Mouse (Mus musculus) hindbrain, embryonic 12.5 days (tissue): ENCODE results near the gene Tctn1. TPM values are rescaled to one million over a fixed set of nuclear protein-coding genes. Genes with fewer than 3 reads are reported as not detected.
"Not testable (repeated sequence)": the region's sequence is repeated elsewhere in the genome, so short reads cannot be mapped to it uniquely, and the experiment has no call there.

Source experiments
- ATAC-seq: fragments of 200-750 bp; cut with Nextera tagmentation; 2 replicates; pipeline ENCODE4 v1.8.0; 2017; ENCODE audit warnings: moderate TSS enrichment; ENCODE audit not compliant: low FRiP score
- H3K27ac ChIP-seq: fragments of 300-500 bp; sonication (generic); 2 replicates; pipeline ENCODE4 v1.5.1; 2016; ENCODE audit warnings: mild to moderate bottlenecking
- H3K27me3 ChIP-seq: fragments of 300-500 bp; sonication (generic); 2 replicates; pipeline ENCODE4 v1.6.1; 2016; ENCODE audit warnings: mild to moderate bottlenecking
- H3K36me3 ChIP-seq: fragments of 300-500 bp; sonication (generic); 2 replicates; pipeline ENCODE4 v1.6.1; 2016; ENCODE audit warnings: mild to moderate bottlenecking
- H3K4me1 ChIP-seq: fragments of 300-500 bp; sonication (generic); 2 replicates; pipeline ENCODE4 v1.6.1; 2016
- H3K4me2 ChIP-seq: fragments of 300-500 bp; sonication (generic); replicated peaks from 2 replicates; pipeline ENCODE4 v1.6.1; 2016; ENCODE audit warnings: mild to moderate bottlenecking
- H3K4me3 ChIP-seq: fragments of 300-500 bp; sonication (generic); 2 replicates; pipeline ENCODE4 v1.5.1; 2016; ENCODE audit warnings: mild to moderate bottlenecking
- H3K9ac ChIP-seq: fragments of 300-500 bp; sonication (generic); 2 replicates; pipeline ENCODE4 v1.6.1; 2016; ENCODE audit warnings: mild to moderate bottlenecking, moderate library complexity
- H3K9me3 ChIP-seq: fragments of 300-500 bp; sonication (generic); replicated peaks from 2 replicates; pipeline ENCODE4 v1.6.1; 2016; ENCODE audit warnings: mild to moderate bottlenecking
- WGBS: fragments of 180-500 bp; shearing (Covaris S2); methylation state at CpG from one replicate; pipeline ENCODE4 v1.1.7; 2016; 5-methylcytosine and 5-hydroxymethylcytosine counted together
- polyA plus RNA-seq: library from polyadenylated mRNA; unstranded; fragments of >200 nt; fragmentation: Nextera tagmentation; extraction: Ambion mirVana; gene quantifications from 2 replicates; pipeline ENCODE4 v1.2.1, GENCODE M21; 2016

Tctn1 gene
- polyA plus RNA-seq, 1 experiment from 2014 or later, result 7.7 TPM

DNA sequence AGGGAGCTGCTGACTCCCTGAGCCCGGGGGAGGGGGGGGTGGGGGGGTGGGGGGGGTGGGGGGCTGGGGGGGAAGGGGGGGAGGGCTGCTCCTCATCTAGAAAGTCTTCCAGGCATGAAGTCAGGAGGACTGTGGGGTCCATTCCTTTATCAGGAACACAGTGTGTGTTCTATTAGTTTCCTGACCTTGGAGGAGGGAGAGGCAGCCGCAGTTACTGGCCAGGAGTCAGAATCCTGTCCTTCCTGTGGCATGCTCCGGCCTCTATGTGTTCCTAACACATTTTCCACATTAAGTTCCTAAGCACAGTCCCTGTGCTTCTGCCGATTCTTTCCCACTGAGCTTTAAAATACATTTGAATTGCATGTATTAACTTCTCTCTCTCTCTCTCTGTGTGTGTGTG, 35.5 kb downstream of the Tctn1 start:
- H3K36me3 ChIP-seq, result no peaks in the 10 kb centered on the region
- no peaks in the 10 kb centered on the region for H3K9me3 ChIP-seq
- ATAC-seq, result no peak
- no peak overlapping the region for H3K27ac ChIP-seq
- H3K9ac ChIP-seq, result no peak overlapping the region
- no peaks in the 10 kb centered on the region for H3K27me3 ChIP-seq
- no peak overlapping the region for H3K4me3 ChIP-seq
- WGBS, result 60% methylated on average over 4 of the region's 4 CpGs
- no peak overlapping the region for H3K4me2 ChIP-seq
- H3K4me1 ChIP-seq, result 0 out of 2 replicates have a peak, but pooled peaks cover 2% of the 10 kb centered on the region

DNA sequence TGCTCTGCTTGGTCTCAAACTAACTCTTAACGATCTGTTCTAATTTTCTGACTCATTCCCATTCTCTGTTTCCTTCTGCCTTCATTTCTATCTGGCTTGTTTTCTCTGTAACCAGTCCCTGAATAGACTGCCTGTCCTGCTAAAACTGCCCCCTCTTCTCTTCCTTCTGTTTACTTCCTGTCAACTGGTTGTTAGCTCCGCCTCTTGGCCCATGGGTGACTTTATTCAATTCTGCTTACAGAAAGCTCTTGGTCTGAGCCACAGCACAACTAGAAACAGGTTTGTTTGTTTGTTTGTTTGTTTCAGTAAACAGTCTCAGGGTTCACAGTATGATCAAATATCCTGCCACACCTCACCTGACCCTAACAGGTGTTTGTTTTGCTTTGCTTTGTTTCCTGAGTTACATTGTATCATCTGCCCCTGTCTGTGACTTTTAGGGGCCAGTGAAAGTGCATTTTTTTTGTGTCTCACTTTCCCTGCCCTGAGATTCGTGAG, 35.9 kb downstream of the Tctn1 start:
- no peak overlapping the region for H3K9ac ChIP-seq
- H3K4me3 ChIP-seq, result no peak overlapping the region
- H3K27ac ChIP-seq, result no peak overlapping the region
- WGBS, result 80% methylated on average over 3 of the region's 3 CpGs
- H3K9me3 ChIP-seq, result no peaks in the 10 kb centered on the region
- no peaks in the 10 kb centered on the region for H3K4me1 ChIP-seq
- H3K36me3 ChIP-seq, result no peaks in the 10 kb centered on the region
- no peak for ATAC-seq
- H3K4me2 ChIP-seq, result no peak overlapping the region
- H3K27me3 ChIP-seq, result no peaks in the 10 kb centered on the region

DNA sequence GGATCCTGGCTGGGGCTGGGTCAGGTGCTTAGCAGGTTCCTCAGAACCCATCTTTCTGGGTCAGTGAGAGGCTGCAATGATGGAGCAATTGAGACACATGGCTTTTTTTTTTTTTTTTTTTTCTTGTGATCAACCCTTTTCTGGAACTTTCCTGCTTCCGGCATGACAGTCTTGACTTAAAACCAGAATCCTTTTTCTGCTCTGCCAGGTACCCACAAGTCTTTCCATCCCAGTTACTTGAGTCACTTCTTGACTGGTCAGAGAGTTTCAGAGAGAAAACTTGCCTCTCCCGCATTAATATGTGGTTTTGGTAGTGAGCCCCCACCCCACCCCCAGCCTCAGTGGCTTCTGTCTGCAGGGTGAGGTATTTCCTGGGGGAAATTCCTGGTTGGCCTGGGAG, 40.0 kb downstream of the Tctn1 start:
- Histone ChIP-seq H3K9me3 (no peaks in the 10 kb centered on the region), H3K36me3 (no peaks in the 10 kb centered on the region), H3K4me1 (peaks cover 11% of the 10 kb centered on the region), H3K27ac (no peak overlapping the region), H3K4me2 (no peak overlapping the region), H3K9ac (no peak overlapping the region), H3K27me3 (no peaks in the 10 kb centered on the region), H3K4me3 (no peak overlapping the region)
- 87% methylated on average over 2 of the region's 2 CpGs for WGBS
- no peak for ATAC-seq

DNA sequence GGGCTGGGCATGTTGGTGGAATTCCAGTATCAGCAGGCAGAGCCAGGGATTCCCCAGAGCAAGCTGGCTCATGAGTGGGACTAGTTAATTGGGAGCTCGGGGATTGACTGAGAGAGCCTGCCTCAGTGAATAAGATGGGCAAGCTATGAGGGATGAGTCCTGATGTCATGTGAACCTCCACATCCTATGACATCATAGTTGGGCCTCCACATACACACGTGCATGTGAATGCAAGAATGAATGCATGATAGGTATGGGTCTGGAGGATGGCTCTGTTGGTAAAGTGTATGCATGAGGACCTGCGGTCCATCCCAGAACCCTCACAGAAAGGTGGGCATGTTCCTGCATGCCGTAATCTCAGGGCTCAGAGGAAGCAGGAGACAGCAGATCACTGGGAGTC, 43.2 kb downstream of the Tctn1 start:
- 94% methylated on average over 4 of the region's 4 CpGs for WGBS
- peaks cover 11% of the 10 kb centered on the region for H3K4me1 ChIP-seq
- H3K4me3 ChIP-seq, result no peak overlapping the region
- H3K4me2 ChIP-seq, result no peak overlapping the region
- H3K9ac ChIP-seq, result no peak overlapping the region
- no peaks in the 10 kb centered on the region for H3K36me3 ChIP-seq
- ATAC-seq, result no peak
- H3K27me3 ChIP-seq, result no peaks in the 10 kb centered on the region
- H3K27ac ChIP-seq, result no peak overlapping the region
- H3K9me3 ChIP-seq, result no peaks in the 10 kb centered on the region

DNA sequence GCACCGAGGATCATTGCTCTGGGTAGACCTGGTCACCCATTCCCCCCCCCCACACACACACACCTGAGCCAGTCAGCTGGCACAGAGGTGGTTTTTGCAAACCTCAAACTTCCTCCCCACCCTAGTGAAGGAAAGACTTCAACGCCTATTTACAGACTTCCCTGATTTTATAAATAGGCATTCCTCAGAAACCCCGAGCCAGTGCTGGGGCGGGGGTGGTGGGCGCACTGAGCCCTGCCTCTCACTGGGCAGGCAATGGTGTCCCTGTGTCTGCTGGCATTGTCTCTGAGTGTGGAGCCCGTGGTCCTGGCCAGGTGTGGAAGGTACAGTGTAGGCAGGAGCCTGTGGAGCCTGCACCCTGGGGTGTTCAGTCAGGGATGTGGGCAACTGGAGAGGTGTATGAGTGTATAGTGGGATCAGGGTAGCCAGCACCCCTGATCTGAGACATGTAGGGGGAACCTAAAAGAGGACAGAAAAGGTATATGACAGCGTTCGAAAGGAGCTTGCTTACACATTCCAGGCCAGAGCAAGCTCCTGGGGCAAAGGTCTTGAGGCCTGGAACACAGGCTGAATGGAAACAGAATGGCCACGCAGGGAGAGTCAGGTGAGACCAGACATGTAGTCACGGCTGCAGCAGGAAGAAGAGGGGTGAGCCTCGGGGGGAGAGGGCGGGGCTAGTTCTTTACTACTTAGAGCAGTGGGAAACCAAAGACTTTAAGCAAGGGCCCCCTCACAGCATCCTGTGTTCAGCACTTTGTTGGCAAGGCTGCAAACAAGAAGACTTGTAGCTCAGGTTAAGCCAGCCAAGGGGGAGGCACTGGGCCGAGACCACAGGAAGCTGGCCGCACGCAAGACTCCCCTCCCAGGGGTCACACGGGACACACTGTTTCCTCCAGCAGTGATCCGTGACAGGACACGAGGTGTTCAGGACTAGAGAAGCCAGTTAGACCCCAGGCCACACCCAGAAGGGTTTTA, 44.3 kb downstream of the Tctn1 start:
- Histone ChIP-seq H3K27ac (no peak overlapping the region), H3K27me3 (no peaks in the 10 kb centered on the region), H3K4me2 (no peak overlapping the region), H3K4me1 (peaks cover 11% of the 10 kb centered on the region), H3K4me3 (no peak overlapping the region), H3K9ac (no peak overlapping the region), H3K9me3 (no peaks in the 10 kb centered on the region), H3K36me3 (no peaks in the 10 kb centered on the region)
- ATAC-seq, result no peak
- 69% methylated on average over 18 of the region's 18 CpGs for WGBS

DNA sequence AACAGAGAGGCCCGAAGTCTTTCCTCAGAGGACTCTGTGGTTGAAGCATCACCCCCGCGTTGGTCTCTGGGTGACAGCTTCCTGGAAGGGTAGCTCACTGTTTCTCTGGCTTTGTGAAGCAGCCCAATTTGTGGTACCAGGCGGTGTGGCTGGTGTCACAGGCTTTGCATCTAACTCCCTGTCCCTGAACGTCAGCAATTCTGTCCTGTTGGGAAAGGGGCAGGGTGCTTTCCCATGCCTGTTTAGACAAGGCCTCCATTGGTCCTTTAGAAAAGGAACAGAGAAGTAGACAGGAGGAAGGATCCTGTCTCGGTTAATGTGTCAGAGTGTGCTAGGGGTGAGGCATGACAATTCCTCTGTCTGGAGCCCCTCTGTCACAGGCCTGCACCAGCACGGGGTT, 45.3 kb downstream of the Tctn1 start:
- Histone ChIP-seq H3K4me3 (no peak overlapping the region), H3K4me1 (peaks cover 11% of the 10 kb centered on the region), H3K36me3 (no peaks in the 10 kb centered on the region), H3K9me3 (no peaks in the 10 kb centered on the region), H3K9ac (no peak overlapping the region), H3K27ac (no peak overlapping the region), H3K4me2 (no peak overlapping the region), H3K27me3 (no peaks in the 10 kb centered on the region)
- 83% methylated on average over 7 of the region's 7 CpGs for WGBS
- ATAC-seq, result no peak

DNA sequence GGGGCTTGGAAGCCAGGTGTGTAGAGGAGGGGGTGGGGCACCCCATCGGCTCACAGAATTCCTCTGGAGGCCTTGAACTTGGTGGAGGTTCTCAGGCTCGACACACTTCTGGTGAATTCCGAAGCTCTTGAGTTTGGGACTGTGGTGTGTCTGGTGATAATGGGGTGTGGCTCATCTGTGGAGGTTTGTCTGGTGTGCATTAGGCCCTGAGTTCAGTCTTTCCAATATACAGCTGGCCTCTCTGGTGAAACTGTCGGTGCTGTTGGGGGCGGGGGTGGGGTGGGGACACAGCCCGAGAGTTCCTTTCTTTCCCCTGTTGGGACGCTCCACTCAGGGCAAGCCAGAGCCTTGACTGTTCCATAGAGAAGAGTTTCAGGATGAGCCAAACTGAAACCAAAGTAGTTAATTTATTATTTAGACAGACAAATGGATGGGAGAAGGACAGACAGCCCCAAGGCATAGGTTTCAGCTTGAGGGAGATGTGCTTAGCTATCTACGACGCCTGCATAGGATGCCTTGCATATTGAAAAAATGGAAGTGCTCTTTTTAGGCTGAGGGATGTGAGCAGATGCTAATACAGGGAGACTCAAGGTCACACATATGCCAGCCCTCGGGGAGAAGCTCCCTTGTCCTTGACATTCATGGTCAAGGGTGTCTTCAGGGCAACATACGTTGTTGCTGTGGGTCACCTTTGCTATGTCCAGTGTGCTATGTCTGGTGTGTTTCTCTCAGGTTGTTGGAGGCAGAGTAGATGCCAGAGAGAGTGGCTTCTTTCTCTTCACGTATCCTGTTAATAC, 46.0 kb downstream of the Tctn1 start:
- 88% methylated on average over 12 of the region's 12 CpGs for WGBS
- Histone ChIP-seq H3K27me3 (no peaks in the 10 kb centered on the region), H3K4me2 (no peak overlapping the region), H3K9me3 (no peaks in the 10 kb centered on the region), H3K27ac (no peak overlapping the region), H3K4me3 (no peak overlapping the region), H3K9ac (no peak overlapping the region), H3K36me3 (no peaks in the 10 kb centered on the region), H3K4me1 (peaks cover 11% of the 10 kb centered on the region)
- no peak for ATAC-seq

DNA sequence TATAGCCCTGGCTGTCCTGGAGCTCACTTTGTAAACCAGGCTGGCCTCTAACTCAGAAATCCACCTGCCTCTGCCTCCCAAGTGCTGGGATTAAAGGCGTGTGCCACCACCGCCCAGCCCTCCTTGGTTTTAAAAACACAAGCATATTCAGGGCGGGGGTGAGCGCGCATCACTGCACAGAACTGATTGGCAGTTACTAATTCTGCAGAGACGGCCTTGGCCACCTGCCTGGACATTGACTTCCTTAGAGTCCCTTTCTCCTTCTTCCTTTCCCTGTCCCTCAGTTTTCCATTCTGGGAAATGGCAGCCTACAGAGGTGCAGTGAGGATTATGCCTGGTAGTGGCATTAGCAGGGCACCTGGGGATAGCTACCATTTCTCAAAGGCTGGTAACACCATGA, 46.6 kb downstream of the Tctn1 start:
- ATAC-seq, result no peak
- WGBS, result 84% methylated on average over 6 of the region's 6 CpGs
- Histone ChIP-seq H3K9ac (no peak overlapping the region), H3K4me3 (no peak overlapping the region), H3K27me3 (no peaks in the 10 kb centered on the region), H3K4me1 (peaks cover 10% of the 10 kb centered on the region), H3K9me3 (no peaks in the 10 kb centered on the region), H3K27ac (no peak overlapping the region), H3K36me3 (no peaks in the 10 kb centered on the region), H3K4me2 (no peak overlapping the region)

DNA sequence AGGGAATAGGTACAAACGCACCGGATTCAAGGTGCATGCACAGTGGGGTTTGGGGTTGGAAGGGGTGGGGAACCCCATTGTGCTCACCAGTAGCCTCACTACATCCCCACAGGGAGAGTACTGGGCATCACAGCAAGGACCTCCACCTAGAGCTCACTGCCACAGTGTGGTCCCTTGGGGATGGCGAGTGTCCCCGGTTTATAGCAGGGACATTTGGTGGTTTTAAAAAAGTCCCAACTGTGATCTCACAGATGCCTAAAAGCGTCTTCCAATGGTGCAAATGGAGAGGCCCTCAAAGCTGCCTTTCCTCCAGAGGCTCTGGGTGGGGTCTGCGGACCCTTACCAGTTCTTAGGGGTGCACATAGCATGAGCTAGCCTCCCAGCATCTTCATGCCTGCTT, 50.4 kb downstream of the Tctn1 start:
- Histone ChIP-seq H3K4me2 (no peak overlapping the region), H3K27ac (no peak overlapping the region), H3K36me3 (no peaks in the 10 kb centered on the region), H3K4me3 (no peak overlapping the region), H3K9ac (no peak overlapping the region), H3K4me1 (peaks cover 14% of the 10 kb centered on the region), H3K27me3 (no peaks in the 10 kb centered on the region), H3K9me3 (no peaks in the 10 kb centered on the region)
- ATAC-seq, result no peak
- WGBS, result 88% methylated on average over 6 of the region's 6 CpGs

DNA sequence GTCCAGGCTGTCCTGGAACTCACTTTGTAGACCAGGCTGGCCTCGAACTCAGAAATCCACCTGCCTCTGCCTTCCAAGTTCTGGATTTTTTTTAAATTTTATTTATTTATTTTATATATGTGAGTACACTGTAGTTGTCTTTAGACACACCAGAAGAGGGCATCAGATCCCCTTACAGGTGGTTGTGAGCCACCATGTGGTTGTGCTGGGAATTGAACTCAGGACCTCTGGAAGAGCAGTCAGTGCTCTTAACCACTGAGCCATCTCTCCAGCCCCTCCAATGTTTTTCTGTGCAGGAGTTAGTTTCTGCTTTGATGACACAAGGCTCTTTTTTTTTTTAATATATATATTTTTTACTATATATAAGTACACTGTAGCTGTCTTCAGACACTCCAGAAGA, 51.4 kb downstream of the Tctn1 start:
- H3K27ac ChIP-seq, H3K9ac ChIP-seq, H3K9me3 ChIP-seq, H3K4me3 ChIP-seq, H3K36me3 ChIP-seq, H3K4me2 ChIP-seq, ATAC-seq, H3K27me3 ChIP-seq: not testable (repeated sequence)
- peaks cover 14% of the 10 kb centered on the region for H3K4me1 ChIP-seq
- WGBS, result 100% methylated on average over 1 of the region's 1 CpGs

DNA sequence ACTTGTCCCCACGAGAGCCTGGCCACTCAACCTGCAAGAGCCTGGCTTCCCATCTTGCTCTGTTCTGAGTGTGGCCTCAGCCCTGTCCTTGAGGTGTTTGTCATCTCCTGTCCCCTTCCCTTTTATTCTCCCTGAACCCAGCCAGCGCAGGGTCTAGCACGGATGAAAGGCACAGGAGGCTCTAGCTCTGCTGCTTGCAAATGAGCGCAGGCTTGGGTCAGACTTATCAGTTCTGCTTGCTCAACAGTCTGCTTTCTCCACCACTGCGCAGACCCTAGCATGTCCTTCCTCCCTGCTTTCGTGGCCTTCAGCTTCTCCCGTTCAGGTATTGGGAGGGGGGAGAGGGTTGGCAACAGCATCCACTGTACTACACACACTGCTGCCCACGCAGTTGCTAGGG, 52.1 kb downstream of the Tctn1 start:
- Histone ChIP-seq H3K4me1 (peaks cover 14% of the 10 kb centered on the region), H3K9me3 (0 out of 2 replicates have a peak, but pooled peaks cover 4% of the 10 kb centered on the region), H3K27me3 (no peaks in the 10 kb centered on the region), H3K36me3 (no peaks in the 10 kb centered on the region), H3K4me3 (no peak overlapping the region), H3K27ac (no peak overlapping the region), H3K9ac (no peak overlapping the region), H3K4me2 (no peak overlapping the region)
- ATAC-seq, result no peak
- whole genome bisulfite sequencing, result 79% methylated on average over 8 of the region's 8 CpGs

DNA sequence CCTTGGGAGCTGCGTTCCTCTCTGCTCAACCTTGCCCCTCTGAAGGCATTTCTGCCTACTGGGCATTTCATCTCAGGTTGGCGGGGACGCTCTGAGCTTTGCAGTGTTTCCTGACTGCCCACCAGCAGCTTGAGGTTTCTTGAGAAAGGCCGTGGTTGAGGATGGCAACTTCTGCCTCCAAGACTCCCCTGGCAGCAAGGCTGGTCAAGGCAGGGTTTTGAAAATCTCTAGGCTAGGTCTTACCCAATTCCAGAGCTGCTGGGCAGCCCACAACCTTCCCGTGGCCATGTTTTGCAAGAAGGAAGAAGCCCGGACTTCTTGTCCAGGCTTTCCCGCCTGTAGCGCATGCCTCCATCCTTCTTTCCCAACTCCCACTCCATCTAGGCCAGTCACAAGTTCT, 53.4 kb downstream of the Tctn1 start:
- H3K36me3 ChIP-seq, result no peaks in the 10 kb centered on the region
- H3K27me3 ChIP-seq, result no peaks in the 10 kb centered on the region
- H3K4me2 ChIP-seq, result no peak overlapping the region
- 0 out of 2 replicates have a peak, but pooled peaks cover 4% of the 10 kb centered on the region for H3K9me3 ChIP-seq
- no peak overlapping the region for H3K27ac ChIP-seq
- 91% methylated on average over 8 of the region's 8 CpGs for WGBS
- peaks cover 14% of the 10 kb centered on the region for H3K4me1 ChIP-seq
- no peak overlapping the region for H3K9ac ChIP-seq
- ATAC-seq, result no peak
- H3K4me3 ChIP-seq, result no peak overlapping the region
